Mouse (Mus musculus) thymus, adult 2 months (tissue): ENCODE results near the gene Tmem86b. TPM values are rescaled to one million over a fixed set of nuclear protein-coding genes. Genes with fewer than 3 reads are reported as not detected.

Experiments used
- DNase-seq: peaks from one replicate; pipeline ENCODE4 v3.0.0; 2021
- H3K27ac ChIP-seq: fragments of 200-500 bp; 2 replicates; pipeline ENCODE4 v1.5.1; 2012; ENCODE audit warnings: low read length, control low read depth; ENCODE audit not compliant: control insufficient read depth, insufficient read depth
- H3K27me3 ChIP-seq: fragments of 200-500 bp; 2 replicates; pipeline ENCODE4 v1.6.1; 2012; ENCODE audit warnings: mild to moderate bottlenecking, low read length, moderate library complexity, mixed read lengths; ENCODE audit not compliant: control insufficient read depth, insufficient read depth
- H3K36me3 ChIP-seq: fragments of 200-500 bp; 2 replicates; pipeline ENCODE4 v1.6.1; 2012; ENCODE audit warnings: mild to moderate bottlenecking, low read length, moderate library complexity; ENCODE audit not compliant: control insufficient read depth, insufficient read depth
- H3K4me1 ChIP-seq: fragments of 200-500 bp; replicated peaks from 2 replicates; pipeline ENCODE4 v1.6.1; 2012; ENCODE audit warnings: low read length; ENCODE audit not compliant: control insufficient read depth, insufficient read depth
- H3K4me3 ChIP-seq: fragments of 200-500 bp; 2 replicates; pipeline ENCODE4 v1.5.1; 2012; ENCODE audit warnings: mild to moderate bottlenecking, low read length, control low read depth, moderate library complexity; ENCODE audit not compliant: control insufficient read depth, insufficient read depth
- CTCF ChIP-seq: fragments of 200-500 bp; IDR thresholded peaks from 2 replicates; pipeline ENCODE4 v1.5.1; 2012; ENCODE audit warnings: mild to moderate bottlenecking, control low read depth, low read length, moderate library complexity, borderline replicate concordance; ENCODE audit not compliant: control insufficient read depth, poor library complexity, insufficient read depth; ENCODE audit errors: extremely low read depth
- POLR2A ChIP-seq: fragments of 200-500 bp; IDR thresholded peaks from 2 replicates; pipeline ENCODE4 v1.6.1; 2012; ENCODE audit warnings: mild to moderate bottlenecking, low read length, control low read depth, moderate library complexity; ENCODE audit not compliant: control insufficient read depth, poor library complexity, insufficient read depth; ENCODE audit errors: extremely low read depth
- WGBS: fragments of 180-500 bp; shearing (Covaris S2); methylation state at CpG from one replicate; pipeline ENCODE4 v1.1.7; 2018; 5-methylcytosine and 5-hydroxymethylcytosine counted together
- polyA plus RNA-seq: library from polyadenylated mRNA; depleted of rRNA; stranded (reverse); fragments of >200 nt; gene quantifications from 2 replicates; pipeline ENCODE4 v1.2.3, GENCODE M21; 2012

Gene Tmem86b
- polyA plus RNA-seq, 1 experiment, result 113 TPM

- WGBS, result 37% methylated on average over 6 of the region's 6 CpGs
- Histone ChIP-seq H3K27me3 (no peaks in the 10 kb centered on the region), H3K4me3 (no peak overlapping the region), H3K27ac (no peak overlapping the region), H3K4me1 (peaks cover 22% of the 10 kb centered on the region; the same call in 1 of the 2 replicates), H3K36me3 (peaks cover 78% of the 10 kb centered on the region)
- no peak for DNase-seq
- TF ChIP-seq CTCF, result no peak
Measured at GRCm38 (mm10) chr7:4643225-4643624, 12.0 kb upstream of the Tmem86b start.

DNA sequence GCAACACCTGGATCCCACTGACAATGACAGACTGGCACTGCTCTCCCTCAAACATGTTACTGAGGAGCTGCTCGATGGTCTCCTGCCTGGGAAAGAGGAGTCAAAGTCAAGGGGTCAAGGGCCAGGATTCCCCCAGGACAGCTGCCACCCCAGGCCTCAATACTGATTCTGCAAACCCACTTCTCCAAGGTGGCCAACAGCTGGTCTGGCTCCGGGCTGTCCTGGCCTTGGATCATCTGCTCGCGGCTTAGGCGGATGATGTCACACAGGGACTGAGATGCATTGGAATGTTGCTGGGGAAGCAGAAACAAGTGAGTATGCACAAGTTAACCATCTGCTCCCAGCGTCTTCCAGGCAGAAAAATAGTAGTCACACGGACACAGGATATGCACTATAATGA is 10.7 kb upstream of the Tmem86b start:
- 97% methylated on average over 7 of the region's 7 CpGs for WGBS
- no peak for DNase-seq
- no peak overlapping the region for H3K4me3 ChIP-seq

GRCm38 (mm10) chr7:4641155-4641554 is 9.9 kb upstream of the Tmem86b start:
- Histone ChIP-seq H3K27ac (no peak overlapping the region), H3K4me3 (no peak overlapping the region), H3K36me3 (peaks cover 86% of the 10 kb centered on the region), H3K27me3 (no peaks in the 10 kb centered on the region), H3K4me1 (peaks cover 11% of the 10 kb centered on the region; the same call in 1 of the 2 replicates)
- WGBS, result 91% methylated on average over 11 of the region's 11 CpGs
- TF ChIP-seq CTCF (no peak), POLR2A (no peak)
- no peak for DNase-seq

More for the DNA sequence above, 10.7 kb upstream of the Tmem86b start:
- Histone ChIP-seq H3K27ac (no peak overlapping the region), H3K4me1 (peaks cover 14% of the 10 kb centered on the region; the same call in 1 of the 2 replicates), H3K27me3 (no peaks in the 10 kb centered on the region), H3K36me3 (peaks cover 86% of the 10 kb centered on the region)
- TF ChIP-seq POLR2A (no peak), CTCF (no peak)

DNA sequence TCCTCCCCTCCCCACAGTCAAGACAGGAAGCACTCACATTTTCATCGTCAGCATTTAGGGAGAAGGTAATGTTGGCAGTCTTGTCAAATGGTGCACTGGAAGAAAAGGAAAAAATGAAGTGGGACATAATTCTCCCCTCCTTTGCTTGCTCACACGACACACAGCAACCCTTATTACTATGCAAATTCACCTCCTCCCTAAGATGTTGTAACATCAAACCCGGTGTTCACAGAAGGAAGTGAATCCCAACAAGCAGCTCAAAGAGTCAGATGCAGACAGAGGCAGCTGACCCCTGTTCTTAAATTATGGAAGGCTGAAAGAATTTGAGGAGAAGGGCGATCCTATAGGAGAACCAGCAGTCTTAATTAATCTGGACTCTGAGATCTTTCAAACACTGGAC is 5.0 kb upstream of the Tmem86b start:
- Histone ChIP-seq H3K36me3 (peaks cover 82% of the 10 kb centered on the region), H3K27ac (no peak overlapping the region), H3K4me3 (no peak overlapping the region), H3K4me1 (no peaks in the 10 kb centered on the region), H3K27me3 (no peaks in the 10 kb centered on the region)
- 86% methylated on average over 4 of the region's 4 CpGs for WGBS
- no peak for DNase-seq
- no peak for TF ChIP-seq POLR2A
- TF ChIP-seq CTCF, result no peak

GRCm38 (mm10) chr7:4630198-4630597 is 1.0 kb downstream of the Tmem86b start:
- Histone ChIP-seq H3K27ac (no peak overlapping the region), H3K27me3 (no peaks in the 10 kb centered on the region), H3K36me3 (peaks cover 65% of the 10 kb centered on the region), H3K4me1 (no peaks in the 10 kb centered on the region), H3K4me3 (no peak overlapping the region)
- TF ChIP-seq POLR2A (no peak), CTCF (no peak)
- no peak for DNase-seq
- WGBS, result 92% methylated on average over 1 of the region's 1 CpGs

- no peaks in the 10 kb centered on the region for H3K4me1 ChIP-seq
- WGBS, result 91% methylated on average over 5 of the region's 5 CpGs
- H3K27me3 ChIP-seq, result no peaks in the 10 kb centered on the region
- no peak overlapping the region for H3K27ac ChIP-seq
- no peak for DNase-seq
- H3K36me3 ChIP-seq, result peaks cover 60% of the 10 kb centered on the region
- TF ChIP-seq CTCF, result no peak
- TF ChIP-seq POLR2A, result no peak
- no peak overlapping the region for H3K4me3 ChIP-seq
Measured at GRCm38 (mm10) chr7:4629586-4629985, 1.6 kb downstream of the Tmem86b start.

DNA sequence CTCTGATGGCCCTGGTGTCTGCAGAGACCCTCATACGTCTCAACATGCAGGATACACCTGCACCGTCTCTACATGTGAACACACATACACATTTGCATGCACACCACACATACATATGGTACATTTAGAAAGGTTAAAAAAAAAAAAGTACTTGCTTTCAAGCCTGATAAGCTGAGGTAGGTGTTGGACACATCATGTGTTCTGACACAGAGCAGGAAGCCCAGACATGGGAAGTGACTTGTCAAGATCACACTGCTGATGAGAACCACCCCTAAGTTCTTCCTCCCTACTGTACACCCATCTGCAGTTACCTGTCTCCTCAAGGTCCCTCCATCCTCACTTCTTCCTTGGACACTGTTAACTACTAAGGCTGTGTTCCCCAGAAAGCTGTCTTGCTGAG is 5.3 kb downstream of the Tmem86b start:
- TF ChIP-seq CTCF (no peak), POLR2A (no peak)
- H3K36me3 ChIP-seq, result peaks cover 25% of the 10 kb centered on the region
- no peak overlapping the region for H3K27ac ChIP-seq
- H3K27me3 ChIP-seq, result no peaks in the 10 kb centered on the region
- DNase-seq, result no peak
- H3K4me1 ChIP-seq, result no peaks in the 10 kb centered on the region
- H3K4me3 ChIP-seq, result no peak overlapping the region
- 92% methylated on average over 2 of the region's 2 CpGs for WGBS
